1 mouse cellular context compared by ENCODE assay signal in the genomic region with DNA sequence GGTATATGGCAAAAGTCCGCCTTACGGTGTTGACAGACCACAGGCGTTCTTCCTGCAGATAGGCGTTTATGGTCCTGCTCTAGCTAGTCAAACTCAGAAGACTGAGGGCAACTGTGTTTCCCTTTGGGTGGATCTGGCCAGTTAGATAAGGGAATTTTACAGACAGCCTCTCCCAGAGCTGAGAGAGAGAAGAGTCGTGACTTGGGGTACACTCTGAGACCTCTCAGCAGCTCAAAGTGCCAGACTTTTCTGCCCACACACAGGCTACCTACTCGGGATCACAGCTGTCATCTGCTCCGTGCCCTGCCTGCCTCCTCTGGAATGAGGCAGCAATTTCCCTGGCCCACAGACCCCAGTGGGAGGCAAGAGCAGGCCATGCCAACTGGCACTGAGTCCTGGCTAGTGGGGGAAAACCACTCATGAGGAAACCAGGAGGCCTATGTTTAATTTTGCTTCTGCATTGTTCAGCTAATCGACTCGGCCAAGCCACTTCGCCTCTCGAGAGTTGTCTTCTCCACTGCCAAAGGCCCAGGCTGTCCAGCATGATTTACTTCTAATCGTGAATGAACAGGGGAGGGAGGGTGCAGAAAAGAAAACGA.
TF ChIP-seq lines count a peak whose summit lies in the region.

No protein-coding gene starts in this region.

TF ChIP-seq in MEL, 35 proteins besides CTCF, POLR2A, EP300 and RAD21 (continued from another document):
- TF ChIP-seq TCF12 (IDR thresholded peaks at IDR 0.05; ENCODE audit: low read depth, low read length) (peak; percentile 93), USF2 (IDR thresholded peaks at IDR 0.05; ENCODE audit: borderline replicate concordance in 1 of 2, insufficient read depth in 1 of 2, low read depth in 1 of 2, low read length in 2 of 2) (no peak), BHLHE40 (IDR thresholded peaks at IDR 0.05; ENCODE audit: borderline replicate concordance, low read depth, low read length) (peak; percentile 62; the same call in 1 of the 2 replicates), ELF1 (IDR thresholded peaks at IDR 0.05; ENCODE audit: low read depth, low read length) (no peak), POLR2AphosphoS5 (IDR thresholded peaks at IDR 0.05; ENCODE audit: borderline replicate concordance, low read depth, low read length) (no peak), MAFK (IDR thresholded peaks at IDR 0.05; ENCODE audit: borderline replicate concordance, low read depth, low read length) (peak; percentile 81), KAT2A (conservative IDR thresholded peaks at IDR 0.05; ENCODE audit: low read depth, low read length) (no peak), UBTF (IDR thresholded peaks at IDR 0.05; ENCODE audit: borderline replicate concordance, insufficient read depth, low read depth, low read length) (no peak), MAZ (IDR thresholded peaks at IDR 0.05; ENCODE audit: low read depth, low read length) (no peak), TAL1 (IDR thresholded peaks at IDR 0.05; ENCODE audit: low read length) (peak; percentile 90), JUND (IDR thresholded peaks at IDR 0.05; ENCODE audit: low read depth, low read length) (no peak), ETS1 (IDR thresholded peaks at IDR 0.05; ENCODE audit: low read depth, low read length) (peak; percentile 72; the same call in 1 of the 2 replicates), MYB (IDR thresholded peaks at IDR 0.05; ENCODE audit: low read depth, low read length) (no peak), CHD2 (IDR thresholded peaks at IDR 0.05; ENCODE audit: low read length) (no peak)
